Mouse (Mus musculus): Measurements from ENCODE around the gene Ermp1. TPM values are rescaled to one million over a fixed set of nuclear protein-coding genes. Genes with fewer than 3 reads are reported as not detected.

Ermp1 gene
- total RNA-seq, 1 experiment from 2014 or later, result 27.1 TPM

- no peak for ATAC-seq (ENCODE audit: extremely low read depth, insufficient number of reproducible peaks, low FRiP score, poor library complexity, severe bottlenecking)
Observed at GRCm38 (mm10) chr19:29664934-29665333, 16.7 kb upstream of the Ermp1 start.

GRCm38 (mm10) chr19:29663780-29664179 lies 15.6 kb upstream of the Ermp1 start:
- no peak for ATAC-seq (ENCODE audit: extremely low read depth, insufficient number of reproducible peaks, low FRiP score, poor library complexity, severe bottlenecking)

- no peak for ATAC-seq (ENCODE audit: extremely low read depth, insufficient number of reproducible peaks, low FRiP score, poor library complexity, severe bottlenecking)
Observed at GRCm38 (mm10) chr19:29661974-29662580, 13.9 kb upstream of the Ermp1 start.

GRCm38 (mm10) chr19:29660835-29661764 lies 12.9 kb upstream of the Ermp1 start:
- ATAC-seq (ENCODE audit: extremely low read depth, insufficient number of reproducible peaks, low FRiP score, poor library complexity, severe bottlenecking), result no peak

GRCm38 (mm10) chr19:29659705-29660104 lies 11.5 kb upstream of the Ermp1 start:
- ATAC-seq (ENCODE audit: extremely low read depth, insufficient number of reproducible peaks, low FRiP score, poor library complexity, severe bottlenecking), result no peak

GRCm38 (mm10) chr19:29658836-29659235 lies 10.6 kb upstream of the Ermp1 start:
- no peak for ATAC-seq (ENCODE audit: extremely low read depth, insufficient number of reproducible peaks, low FRiP score, poor library complexity, severe bottlenecking)

GRCm38 (mm10) chr19:29657558-29657957 lies 9.3 kb upstream of the Ermp1 start:
- ATAC-seq (ENCODE audit: extremely low read depth, insufficient number of reproducible peaks, low FRiP score, poor library complexity, severe bottlenecking), result no peak

GRCm38 (mm10) chr19:29657033-29657432 lies 8.8 kb upstream of the Ermp1 start:
- no peak for ATAC-seq (ENCODE audit: extremely low read depth, insufficient number of reproducible peaks, low FRiP score, poor library complexity, severe bottlenecking)

GRCm38 (mm10) chr19:29656620-29657019 lies 8.4 kb upstream of the Ermp1 start:
- no peak for ATAC-seq (ENCODE audit: extremely low read depth, insufficient number of reproducible peaks, low FRiP score, poor library complexity, severe bottlenecking)

GRCm38 (mm10) chr19:29656029-29656428 lies 7.8 kb upstream of the Ermp1 start:
- ATAC-seq (ENCODE audit: extremely low read depth, insufficient number of reproducible peaks, low FRiP score, poor library complexity, severe bottlenecking), result no peak

GRCm38 (mm10) chr19:29655148-29655547 lies 6.9 kb upstream of the Ermp1 start:
- no peak for ATAC-seq (ENCODE audit: extremely low read depth, insufficient number of reproducible peaks, low FRiP score, poor library complexity, severe bottlenecking)

- no peak for ATAC-seq (ENCODE audit: extremely low read depth, insufficient number of reproducible peaks, low FRiP score, poor library complexity, severe bottlenecking)
Observed at GRCm38 (mm10) chr19:29653768-29654265, 5.6 kb upstream of the Ermp1 start.

- ATAC-seq (ENCODE audit: extremely low read depth, insufficient number of reproducible peaks, low FRiP score, poor library complexity, severe bottlenecking), result no peak
Observed at GRCm38 (mm10) chr19:29649683-29650082, 1.5 kb upstream of the Ermp1 start.

GRCm38 (mm10) chr19:29648550-29648914 lies 317 bp upstream of the Ermp1 start:
- no peak for ATAC-seq (ENCODE audit: extremely low read depth, insufficient number of reproducible peaks, low FRiP score, poor library complexity, severe bottlenecking)

- no peak for ATAC-seq (ENCODE audit: extremely low read depth, insufficient number of reproducible peaks, low FRiP score, poor library complexity, severe bottlenecking)
Observed at GRCm38 (mm10) chr19:29644747-29645146, 3.5 kb downstream of the Ermp1 start.

- no peak for ATAC-seq (ENCODE audit: extremely low read depth, insufficient number of reproducible peaks, low FRiP score, poor library complexity, severe bottlenecking)
Observed at GRCm38 (mm10) chr19:29643194-29643922, 4.9 kb downstream of the Ermp1 start.

- ATAC-seq (ENCODE audit: extremely low read depth, insufficient number of reproducible peaks, low FRiP score, poor library complexity, severe bottlenecking), result no peak
Observed at GRCm38 (mm10) chr19:29642211-29642610, 6.0 kb downstream of the Ermp1 start.

- ATAC-seq (ENCODE audit: extremely low read depth, insufficient number of reproducible peaks, low FRiP score, poor library complexity, severe bottlenecking), result no peak
Observed at GRCm38 (mm10) chr19:29641510-29641909, 6.7 kb downstream of the Ermp1 start.

GRCm38 (mm10) chr19:29641055-29641454 lies 7.2 kb downstream of the Ermp1 start:
- peak; percentile 72 for ATAC-seq (ENCODE audit: extremely low read depth, insufficient number of reproducible peaks, low FRiP score, poor library complexity, severe bottlenecking)

Data from neutrophil, adult 5-6 weeks (primary cell).